Mouse (Mus musculus): Measurements from ENCODE around the gene Eomes. TPM values are rescaled to one million over a fixed set of nuclear protein-coding genes. Genes with fewer than 3 reads are reported as not detected.

The Eomes gene
- total and polyA plus RNA-seq, 2 experiments from 2014 or later: 0.19 to 2.2 TPM

DNA sequence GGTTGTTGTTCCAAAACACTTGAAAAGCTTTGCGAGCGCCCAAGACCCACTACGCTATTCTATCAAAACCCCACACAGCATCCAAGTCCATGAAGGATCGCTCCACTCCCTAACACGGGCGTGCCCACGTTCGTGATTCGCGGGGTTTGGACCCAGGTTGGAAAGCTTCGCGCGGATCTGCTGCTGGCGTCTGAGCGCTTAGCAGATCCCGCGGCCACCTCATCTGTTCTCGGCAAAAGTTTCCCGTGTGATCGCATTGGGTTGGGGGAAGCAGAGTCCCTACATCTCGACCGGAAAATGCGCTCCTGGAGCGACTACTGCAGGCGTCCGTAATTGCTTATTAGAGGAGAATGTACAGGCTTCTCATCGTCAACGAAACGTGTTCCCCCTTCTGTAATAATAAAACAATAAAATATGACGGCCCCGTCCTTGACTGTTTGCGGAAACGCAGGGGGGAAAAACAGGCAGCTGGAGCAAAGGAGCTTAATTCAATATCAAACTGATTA, 1.2 kb upstream of the Eomes start:
- Histone ChIP-seq H3K36me3 (ENCODE audit: insufficient read depth, low read length) (no peaks in the 10 kb centered on the region), H3K9me3 (ENCODE audit: low read length) (no peaks in the 10 kb centered on the region), H3K4me2 (ENCODE audit: low read depth, low read length, poor library complexity, severe bottlenecking) (peak overlapping the region; percentile 28), H3K4me3 (ENCODE audit: low read depth, low read length) (no peak overlapping the region; the same call in 1 of the 2 replicates), H3K27ac (ENCODE audit: low read depth, low read length) (no peak overlapping the region), H3K27me3 (ENCODE audit: insufficient read depth, low read length) (peaks cover 64% of the 10 kb centered on the region), H3K9ac (replicated peaks; ENCODE audit: low read length, poor library complexity, severe bottlenecking) (no peak overlapping the region), H3K4me1 (ENCODE audit: insufficient read depth, low read length) (no peaks in the 10 kb centered on the region)
- TF ChIP-seq CTCF (IDR thresholded peaks at IDR 0.05): no peak
- peak; percentile 51 for DNase-seq (ENCODE audit: low spot score)
- no peak for ATAC-seq (ENCODE audit: low FRiP score)
- WGBS: 2% methylated on average over 33 of the region's 33 CpGs

DNA sequence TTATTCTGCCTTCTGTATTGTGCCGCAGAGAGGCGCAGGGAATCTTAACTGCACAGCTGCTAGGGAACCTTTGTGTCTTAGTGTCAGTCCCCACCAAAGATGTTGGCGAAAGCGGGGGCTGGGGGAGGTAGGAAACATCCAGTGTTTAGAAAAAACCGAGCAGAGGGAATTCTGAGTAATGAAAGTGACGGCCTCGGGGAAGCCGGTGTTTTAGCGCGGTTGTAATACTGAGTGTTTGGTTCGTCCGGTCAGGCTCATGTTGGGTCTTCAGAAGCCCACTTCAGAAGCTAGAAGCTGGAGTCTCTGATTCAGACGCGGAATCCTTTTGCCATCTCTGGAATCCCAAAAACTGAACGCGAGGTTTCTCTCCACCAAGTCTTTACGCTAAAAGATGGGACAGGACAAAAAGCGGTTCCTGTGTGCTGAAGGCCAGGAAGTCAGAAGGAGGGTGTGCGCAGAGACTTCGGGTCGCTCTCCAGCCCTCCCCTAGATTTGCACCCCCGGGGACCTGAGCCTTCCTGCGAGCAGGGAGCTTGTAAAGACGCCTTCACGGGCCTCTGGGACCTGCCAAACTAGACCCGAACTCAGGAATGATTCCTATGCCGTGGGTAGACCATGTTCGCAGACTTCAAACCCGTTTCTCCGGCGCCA, 606 bp upstream of the Eomes start:
- Histone ChIP-seq H3K36me3 (ENCODE audit: insufficient read depth, low read length) (no peaks in the 10 kb centered on the region), H3K27me3 (ENCODE audit: insufficient read depth, low read length) (peaks cover 69% of the 10 kb centered on the region), H3K9ac (replicated peaks; ENCODE audit: low read length, poor library complexity, severe bottlenecking) (no peak overlapping the region), H3K4me3 (ENCODE audit: low read depth, low read length) (peak overlapping the region; percentile 7; the same call in 1 of the 2 replicates), H3K27ac (ENCODE audit: low read depth, low read length) (no peak overlapping the region), H3K9me3 (ENCODE audit: low read length) (no peaks in the 10 kb centered on the region), H3K4me1 (ENCODE audit: insufficient read depth, low read length) (no peaks in the 10 kb centered on the region), H3K4me2 (ENCODE audit: low read depth, low read length, poor library complexity, severe bottlenecking) (no peak overlapping the region; the same call in 1 of the 2 replicates)
- DNase-seq (ENCODE audit: low spot score): peak; percentile 35
- no peak for ATAC-seq (ENCODE audit: low FRiP score)
- no peak for TF ChIP-seq CTCF (IDR thresholded peaks at IDR 0.05)
- WGBS: 2% methylated on average over 31 of the region's 31 CpGs

DNA sequence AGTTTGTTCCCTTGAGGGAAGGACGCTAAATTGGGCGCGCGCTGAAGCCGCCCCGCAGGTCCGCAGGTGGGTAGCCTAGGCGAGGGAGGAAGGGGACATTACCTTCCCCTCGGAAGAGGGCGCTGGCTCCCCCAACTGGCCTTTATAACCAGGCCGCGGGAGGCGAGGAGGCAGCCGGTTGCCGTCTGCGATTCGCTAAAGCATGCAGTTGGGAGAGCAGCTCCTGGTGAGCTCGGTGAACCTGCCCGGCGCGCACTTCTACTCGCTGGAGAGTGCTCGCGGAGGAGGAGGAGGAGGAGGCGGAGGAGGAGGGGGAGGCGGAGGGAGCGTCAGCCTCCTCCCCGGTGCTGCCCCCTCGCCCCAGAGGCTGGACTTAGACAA, 436 bp downstream of the Eomes start:
- DNase-seq (ENCODE audit: low spot score) (no peak), ATAC-seq (ENCODE audit: low FRiP score) (no peak)
- Histone ChIP-seq H3K4me3 (ENCODE audit: low read depth, low read length) (peak overlapping the region; percentile 33), H3K4me2 (ENCODE audit: low read depth, low read length, poor library complexity, severe bottlenecking) (peak overlapping the region; percentile 45), H3K4me1 (ENCODE audit: insufficient read depth, low read length) (no peaks in the 10 kb centered on the region), H3K27ac (ENCODE audit: low read depth, low read length) (no peak overlapping the region), H3K36me3 (ENCODE audit: insufficient read depth, low read length) (no peaks in the 10 kb centered on the region), H3K27me3 (ENCODE audit: insufficient read depth, low read length) (peaks cover 74% of the 10 kb centered on the region), H3K9me3 (ENCODE audit: low read length) (no peaks in the 10 kb centered on the region), H3K9ac (replicated peaks; ENCODE audit: low read length, poor library complexity, severe bottlenecking) (no peak overlapping the region)
- WGBS: under 1% methylated on average over 25 of the region's 29 CpGs
- peak; percentile 8; the same call in 1 of the 2 replicates for TF ChIP-seq CTCF (IDR thresholded peaks at IDR 0.05)

DNA sequence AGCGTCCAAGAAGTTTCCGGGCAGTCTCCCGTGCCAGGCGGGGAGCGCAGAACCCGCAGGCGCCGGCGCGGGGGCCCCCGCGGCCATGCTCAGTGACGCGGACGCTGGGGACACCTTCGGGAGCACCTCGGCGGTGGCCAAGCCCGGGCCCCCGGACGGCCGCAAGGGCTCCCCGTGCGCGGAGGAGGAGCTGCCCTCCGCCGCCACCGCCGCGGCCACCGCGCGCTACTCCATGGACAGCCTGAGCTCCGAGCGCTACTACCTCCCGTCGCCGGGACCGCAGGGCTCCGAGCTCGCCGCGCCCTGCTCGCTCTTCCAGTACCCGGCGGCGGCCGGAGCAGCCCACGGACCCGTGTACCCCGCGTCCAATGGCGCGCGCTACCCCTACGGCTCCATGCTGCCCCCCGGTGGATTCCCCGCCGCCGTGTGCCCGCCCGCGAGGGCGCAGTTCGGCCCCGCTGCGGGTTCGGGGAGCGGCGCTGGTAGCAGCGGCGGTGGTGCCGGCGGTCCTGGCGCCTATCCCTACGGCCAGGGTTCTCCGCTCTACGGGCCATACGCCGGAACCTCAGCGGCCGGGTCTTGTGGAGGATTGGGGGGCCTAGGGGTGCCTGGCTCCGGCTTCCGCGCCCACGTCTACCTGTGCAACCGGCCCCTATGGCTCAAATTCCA, 961 bp downstream of the Eomes start:
- H3K4me1 ChIP-seq (ENCODE audit: insufficient read depth, low read length): no peaks in the 10 kb centered on the region
- H3K27me3 ChIP-seq (ENCODE audit: insufficient read depth, low read length): peaks cover 76% of the 10 kb centered on the region
- no peaks in the 10 kb centered on the region for H3K9me3 ChIP-seq (ENCODE audit: low read length)
- peak overlapping the region; percentile 45 for H3K4me2 ChIP-seq (ENCODE audit: low read depth, low read length, poor library complexity, severe bottlenecking)
- WGBS: 1% methylated on average over 61 of the region's 87 CpGs
- TF ChIP-seq CTCF (IDR thresholded peaks at IDR 0.05): peak; percentile 22
- no peak for DNase-seq (ENCODE audit: low spot score)
- no peaks in the 10 kb centered on the region for H3K36me3 ChIP-seq (ENCODE audit: insufficient read depth, low read length)
- H3K27ac ChIP-seq (ENCODE audit: low read depth, low read length): no peak overlapping the region
- ATAC-seq (ENCODE audit: low FRiP score): no peak
- H3K9ac ChIP-seq (replicated peaks; ENCODE audit: low read length, poor library complexity, severe bottlenecking): no peak overlapping the region
- H3K4me3 ChIP-seq (ENCODE audit: low read depth, low read length): peak overlapping the region; percentile 33

DNA sequence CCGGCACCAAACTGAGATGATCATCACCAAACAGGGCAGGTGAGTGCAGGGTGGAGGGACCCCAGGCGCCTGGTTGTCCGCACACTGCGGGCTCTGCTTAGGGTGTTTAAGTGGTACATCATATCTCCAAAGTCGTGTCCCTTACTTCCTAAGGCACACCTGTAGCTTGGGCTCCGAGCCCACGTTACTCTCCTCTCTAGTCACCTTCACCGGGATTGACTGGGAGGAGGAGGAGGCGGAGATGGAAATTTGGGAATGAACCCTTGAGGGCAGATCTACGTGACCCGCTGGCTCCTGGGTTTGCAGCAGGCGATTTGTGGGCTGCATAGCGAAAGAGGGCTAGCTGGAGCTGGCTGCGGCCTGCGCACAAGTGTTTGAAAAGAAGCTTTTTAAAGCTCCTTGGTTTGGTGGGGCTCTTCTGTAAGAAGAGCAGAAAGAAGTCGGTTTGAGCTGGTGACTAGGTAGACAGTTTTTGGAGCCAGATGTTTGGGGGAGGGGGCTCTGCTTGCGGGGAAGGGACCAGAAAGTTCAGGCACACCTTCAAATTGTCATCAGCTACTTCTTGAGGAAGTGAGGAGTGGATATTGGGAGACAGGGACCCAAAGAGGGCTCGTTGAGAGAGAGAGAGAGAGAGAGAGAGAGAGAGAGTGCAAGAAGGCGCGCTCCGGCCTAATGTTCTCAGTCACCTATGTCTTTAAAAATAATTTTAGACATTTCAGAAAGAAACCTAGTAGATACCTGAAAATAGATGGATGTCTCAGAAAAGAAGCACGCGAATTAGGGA, 1.7 kb downstream of the Eomes start:
- no peaks in the 10 kb centered on the region for H3K9me3 ChIP-seq (ENCODE audit: low read length)
- TF ChIP-seq CTCF (IDR thresholded peaks at IDR 0.05): no peak
- ATAC-seq (ENCODE audit: low FRiP score): no peak
- 0 out of 2 replicates have a peak overlapping the region, but pooled peaks have one; percentile 33 for H3K4me3 ChIP-seq (ENCODE audit: low read depth, low read length)
- H3K27ac ChIP-seq (ENCODE audit: low read depth, low read length): no peak overlapping the region
- no peaks in the 10 kb centered on the region for H3K4me1 ChIP-seq (ENCODE audit: insufficient read depth, low read length)
- H3K9ac ChIP-seq (replicated peaks; ENCODE audit: low read length, poor library complexity, severe bottlenecking): no peak overlapping the region
- no peaks in the 10 kb centered on the region for H3K36me3 ChIP-seq (ENCODE audit: insufficient read depth, low read length)
- no peak overlapping the region for H3K4me2 ChIP-seq (ENCODE audit: low read depth, low read length, poor library complexity, severe bottlenecking)
- DNase-seq (ENCODE audit: low spot score): no peak
- H3K27me3 ChIP-seq (ENCODE audit: insufficient read depth, low read length): peaks cover 79% of the 10 kb centered on the region
- WGBS: 6% methylated on average over 23 of the region's 23 CpGs

Data from midbrain, postnatal 0 days (tissue).